Mouse (Mus musculus): ENCODE measurements at regions not wholly inside any gene's neighbourhood (a gene's known extent, or its start where the extent isn't known, plus 50 kb on each side); places are given as distances from the start of the nearest gene placed in this dataset.

DNA sequence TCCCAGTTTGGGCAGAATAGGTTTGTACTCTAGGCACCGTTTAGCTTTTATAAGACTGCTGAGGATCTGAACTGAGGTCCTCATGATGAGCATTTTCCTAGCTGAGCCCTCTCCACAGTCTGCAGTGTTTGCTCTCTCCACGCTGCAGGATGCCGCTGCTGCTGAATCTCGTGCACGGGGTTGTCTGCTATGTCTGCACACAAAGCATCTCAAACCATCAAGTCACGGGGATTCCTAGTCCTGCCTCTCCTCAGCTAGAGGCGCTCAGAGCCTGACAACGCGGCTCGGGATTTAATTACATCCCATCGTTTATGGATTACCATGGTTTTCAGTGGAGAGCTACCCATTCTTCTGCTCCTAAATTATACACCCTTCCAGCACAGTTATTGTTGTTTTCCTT, 175.6 kb downstream of the Rnf144b start:
- DNase-seq: no peak

DNA sequence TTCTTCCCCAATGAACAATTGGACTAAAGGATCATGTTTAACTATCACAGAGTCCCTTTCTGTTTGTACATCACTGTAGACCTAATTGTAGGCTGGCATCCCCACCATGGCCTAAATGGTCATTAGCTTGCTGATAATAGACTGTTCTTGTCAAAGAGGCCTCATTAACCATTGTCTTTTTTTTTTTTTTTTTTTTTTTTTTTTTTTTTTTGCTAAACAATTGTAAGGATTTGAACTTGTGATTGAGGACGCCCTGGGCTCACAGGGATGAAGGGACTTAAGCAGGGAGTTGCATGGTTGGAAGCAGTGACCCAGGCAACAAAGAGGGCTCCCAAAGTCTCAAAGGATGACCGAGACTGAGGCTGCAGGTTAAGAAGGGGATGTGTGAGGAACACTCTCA, 178.0 kb downstream of the Rnf144b start:
- no peak for DNase-seq

DNA sequence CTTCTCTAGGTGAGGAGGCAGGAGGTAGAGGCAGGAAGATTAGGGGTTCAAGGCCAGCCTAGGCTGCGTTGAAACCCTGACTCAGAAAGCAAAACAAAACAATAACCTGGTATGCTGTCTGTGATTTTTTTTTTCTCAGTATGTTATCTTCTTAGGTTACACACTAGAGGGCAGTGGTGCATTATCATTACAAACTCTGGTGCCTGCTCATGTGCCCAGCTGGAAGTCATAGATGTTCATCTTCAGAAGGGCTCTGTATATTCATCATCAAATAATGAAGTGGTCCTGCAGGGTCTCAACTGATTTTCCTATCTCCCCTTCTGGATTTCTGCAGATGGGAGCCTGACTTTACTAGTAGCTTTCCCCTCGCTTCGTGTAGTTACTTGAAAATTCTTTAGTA, 178.6 kb downstream of the Rnf144b start:
- peak; percentile 2 for DNase-seq

DNA sequence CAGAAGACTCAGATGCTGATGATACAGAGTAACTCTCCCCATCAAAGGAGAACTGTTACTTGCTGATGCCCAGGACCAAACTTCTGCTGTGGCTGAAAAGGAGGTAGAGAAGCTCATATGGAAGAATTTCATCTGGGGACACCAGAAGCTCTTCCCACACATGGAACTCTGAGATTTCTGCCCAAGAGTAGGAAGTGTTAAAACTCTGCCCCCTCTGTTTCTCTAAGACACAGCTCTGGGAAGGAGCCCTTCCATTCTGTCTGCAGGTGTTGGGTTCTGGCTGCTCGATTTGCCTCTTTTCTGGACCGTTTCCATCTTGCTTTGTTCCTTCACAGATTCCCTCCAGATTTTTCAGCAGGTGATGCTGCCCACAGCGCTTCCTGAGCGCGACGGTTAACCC, 187.0 kb downstream of the Rnf144b start:
- no peak for DNase-seq

DNA sequence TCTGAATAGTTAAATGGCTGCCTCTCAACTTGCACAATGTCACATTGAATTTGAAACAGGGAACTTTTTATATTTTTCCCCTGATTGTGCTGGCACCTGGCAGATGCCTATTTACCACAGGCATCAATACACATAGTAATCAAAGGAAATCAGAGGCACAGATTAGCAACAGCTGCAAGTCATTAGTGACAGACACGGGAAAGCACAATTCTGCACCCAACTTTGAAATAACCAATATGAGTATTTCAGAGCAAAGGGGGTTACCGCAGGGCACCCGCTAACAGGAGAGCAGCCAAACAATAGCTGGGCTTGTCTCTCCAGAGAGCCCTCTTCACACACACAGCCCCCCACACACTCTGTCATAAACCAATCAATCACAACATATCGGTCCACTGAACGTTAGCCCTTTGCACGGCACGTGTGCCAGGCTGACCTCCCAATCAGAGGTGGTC, 188.3 kb downstream of the Rnf144b start:
- DNase-seq: no peak

DNA sequence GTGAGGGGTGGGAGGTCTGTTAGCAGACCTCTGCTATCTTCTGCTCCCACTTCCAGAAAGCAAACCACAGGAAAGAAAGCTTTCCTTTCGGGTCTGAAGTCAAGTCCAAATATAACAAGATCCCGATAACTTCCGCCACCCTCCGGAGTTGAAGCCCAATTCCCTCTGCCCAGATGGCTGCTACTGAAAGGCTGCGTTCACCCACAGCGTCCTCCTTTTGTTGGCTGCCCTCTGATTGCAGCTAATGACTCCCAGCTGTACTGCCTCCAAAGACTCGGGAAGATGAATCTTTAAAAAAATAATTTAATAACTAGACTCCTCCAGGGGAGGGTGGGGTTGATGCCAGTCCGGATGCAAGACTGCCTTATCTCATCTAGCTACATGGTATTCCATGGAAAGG, 197.1 kb downstream of the Rnf144b start:
- DNase-seq: no peak

DNA sequence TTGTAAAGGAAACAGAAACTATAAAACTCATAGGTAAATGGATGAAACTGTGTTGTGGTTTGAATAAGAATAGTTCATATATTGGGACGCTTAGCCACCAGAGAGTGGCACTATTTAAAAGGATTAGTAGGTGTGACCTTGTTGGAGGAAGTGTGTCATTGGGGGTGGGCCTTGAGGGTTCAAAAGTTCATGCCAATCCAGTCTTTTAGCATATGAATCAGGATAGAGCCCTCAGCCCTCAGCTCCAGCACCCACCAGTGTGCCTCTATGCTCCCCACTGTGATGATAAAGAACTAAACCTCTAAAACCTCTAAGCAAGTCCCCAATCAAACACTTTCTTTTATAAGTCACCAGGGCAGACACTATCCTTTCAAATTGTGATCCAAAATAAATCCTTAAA, 199.4 kb downstream of the Rnf144b start:
- DNase-seq: no peak

DNA sequence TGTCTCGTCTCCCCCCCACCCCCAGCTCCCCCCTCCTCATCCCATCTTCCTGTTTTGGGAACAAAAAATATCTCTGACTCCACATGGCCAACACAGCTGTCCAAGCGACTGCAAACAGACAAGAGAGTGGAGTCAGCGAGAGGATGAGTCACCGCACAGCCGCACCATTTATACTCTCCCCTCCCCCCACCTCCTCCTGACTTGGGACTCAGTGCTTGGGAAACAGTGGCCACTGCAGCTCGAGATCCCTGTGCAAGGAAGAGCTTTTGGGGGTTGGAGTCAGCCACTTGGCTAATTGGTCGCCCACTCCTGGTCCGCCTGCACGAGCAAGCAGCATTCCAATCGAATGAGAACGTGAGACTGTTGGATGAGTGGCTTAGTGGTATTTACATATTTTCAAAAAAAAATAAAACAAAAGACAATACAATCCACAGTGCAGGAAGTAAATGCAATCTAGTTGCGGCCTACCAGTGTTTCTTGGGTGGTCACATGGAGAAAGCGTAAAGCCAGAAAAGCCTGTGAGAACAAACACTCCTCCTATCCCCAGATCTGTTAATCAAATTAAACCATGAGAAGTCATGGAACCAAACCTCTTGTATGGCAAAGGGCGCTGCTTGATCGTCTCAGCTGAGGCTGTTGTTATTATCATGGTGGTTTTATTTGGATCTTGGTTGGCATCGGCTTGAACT, 213.7 kb downstream of the Rnf144b start:
- DNase-seq: peak; percentile 20

DNA sequence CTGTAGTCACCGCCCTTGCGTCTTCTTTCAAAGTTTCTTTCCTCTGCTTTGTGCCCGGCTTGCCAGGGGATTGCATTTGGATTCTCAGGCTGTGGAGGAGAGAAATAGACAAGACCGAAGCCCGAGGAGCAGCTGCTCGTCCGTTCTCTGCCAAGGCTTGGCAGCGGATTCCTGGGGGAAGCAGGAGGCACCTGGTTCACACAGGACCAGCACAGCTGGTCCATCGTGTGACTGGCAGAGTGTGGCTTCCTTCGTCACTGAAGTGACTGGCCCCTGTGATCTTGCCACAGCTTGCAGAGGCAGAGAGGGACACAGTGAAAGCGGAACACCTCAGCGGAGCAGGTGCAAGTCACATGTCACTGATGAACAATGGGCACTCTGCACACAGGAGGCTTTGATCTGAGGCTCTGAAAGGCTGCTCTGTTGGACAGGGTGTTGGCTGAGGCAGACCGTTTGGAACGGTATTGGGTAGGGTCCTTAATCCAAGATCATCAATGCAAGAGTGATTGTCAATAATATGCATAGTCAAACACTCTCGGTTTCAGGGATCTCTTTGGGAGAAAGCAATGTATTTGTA, 214.5 kb downstream of the Rnf144b start:
- no peak for DNase-seq

DNA sequence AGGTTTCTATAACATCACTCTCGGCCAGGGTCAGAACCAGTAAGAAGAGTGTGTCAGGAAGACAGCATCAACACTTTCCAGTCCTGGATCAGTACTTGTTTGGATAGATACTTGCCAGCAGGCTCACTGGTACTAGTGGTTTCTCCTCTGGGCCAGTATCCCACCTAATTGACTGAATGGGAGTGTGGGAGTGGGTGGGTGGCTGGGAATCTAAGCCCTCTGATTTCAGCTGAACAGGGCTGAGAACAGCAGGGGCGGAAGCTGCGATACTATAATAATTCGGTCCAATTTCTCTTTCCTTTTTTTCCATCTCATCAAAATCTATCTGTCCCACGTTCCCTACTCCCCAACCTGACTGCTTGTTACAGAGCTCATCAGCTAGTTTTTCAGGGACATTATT, 217.0 kb downstream of the Rnf144b start:
- no peak for DNase-seq

DNA sequence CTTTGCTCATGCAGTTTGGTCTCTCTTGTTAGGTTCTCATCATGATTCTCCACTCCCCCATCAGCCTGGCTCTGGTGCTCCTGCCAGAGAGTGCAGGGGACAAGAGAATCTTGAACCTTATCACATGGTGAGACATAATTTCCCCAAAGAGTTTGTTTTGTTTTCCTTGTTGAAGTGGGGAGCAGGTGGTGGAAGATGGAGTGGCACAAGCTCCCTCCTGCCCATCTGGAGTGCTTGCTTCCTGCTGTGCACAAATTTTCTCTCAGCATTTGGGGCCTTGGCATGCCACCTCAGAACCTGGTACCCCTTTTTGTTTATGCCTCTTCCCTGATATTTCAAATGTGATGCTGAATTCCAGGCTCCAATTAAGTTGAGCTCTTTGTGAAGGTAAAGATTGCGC, 219.9 kb downstream of the Rnf144b start:
- no peak for DNase-seq

DNA sequence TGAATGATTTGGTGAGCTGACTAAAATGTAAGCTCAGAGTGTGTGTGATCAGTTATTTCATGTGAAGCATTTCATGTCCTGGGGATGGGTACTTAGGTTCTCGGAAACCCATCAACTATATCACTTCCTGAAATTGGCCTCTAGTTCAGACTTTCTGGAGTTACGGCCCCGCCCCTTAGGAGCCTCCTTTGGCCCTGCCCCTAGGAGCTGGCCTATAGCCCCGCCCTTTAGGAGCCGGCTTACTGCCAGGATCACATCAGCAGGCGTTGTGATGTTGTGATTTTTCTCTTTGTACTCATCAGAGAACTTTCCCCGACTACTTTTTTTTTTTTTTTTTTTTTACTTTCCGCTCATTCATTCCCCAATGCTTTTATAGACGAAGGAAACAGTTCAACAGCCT, 223.1 kb downstream of the Rnf144b start:
- DNase-seq: peak; percentile 51

DNA sequence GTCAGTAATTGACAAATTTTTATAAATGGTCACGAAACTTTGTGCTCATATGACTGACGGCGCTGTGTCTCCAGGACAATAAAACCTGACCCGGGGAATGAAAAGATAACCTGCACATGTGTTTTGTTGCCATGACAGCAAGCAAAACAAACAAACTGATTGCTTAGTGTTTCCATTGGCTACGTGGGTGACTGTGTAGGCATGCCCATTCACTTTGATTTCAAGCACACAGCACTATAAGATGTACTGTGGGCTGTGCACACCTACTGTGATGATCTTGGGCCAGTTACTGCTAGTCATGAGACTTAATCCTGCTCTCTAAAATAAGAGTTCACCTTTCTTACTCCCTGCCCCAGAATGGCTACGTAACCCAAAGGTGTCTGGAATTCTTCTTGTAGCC, 225.4 kb downstream of the Rnf144b start:
- DNase-seq: no peak

DNA sequence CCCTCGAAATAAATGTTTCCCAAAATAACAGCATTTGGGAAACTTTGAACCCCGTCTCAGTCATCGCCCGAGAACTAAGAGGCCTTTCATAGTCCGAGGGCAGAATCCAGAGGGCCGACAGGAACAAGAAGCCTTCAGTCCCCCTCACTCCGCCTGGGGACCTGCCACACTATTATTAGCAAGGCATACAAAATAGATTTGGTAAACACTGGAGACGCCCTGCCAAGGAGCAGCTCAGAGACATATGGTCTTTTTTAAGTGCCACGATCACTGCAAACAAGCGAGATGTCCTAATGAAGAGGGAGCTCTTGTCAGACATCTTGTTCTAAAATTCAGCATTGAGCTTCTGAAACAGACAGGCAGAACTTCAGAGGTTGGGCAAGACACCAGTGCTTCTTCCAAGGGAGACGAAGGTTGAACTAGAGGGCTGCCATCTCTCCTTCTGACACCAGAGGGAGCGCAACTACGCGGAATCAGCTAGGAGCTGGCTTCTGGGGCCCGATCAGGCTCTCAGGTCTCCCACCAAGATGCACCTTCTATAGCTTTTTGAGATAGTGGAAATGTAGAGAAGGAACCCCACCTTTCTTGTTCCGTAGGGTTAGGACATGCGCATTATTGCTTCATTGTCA, 226.2 kb downstream of the Rnf144b start:
- peak; percentile 78 for DNase-seq

DNA sequence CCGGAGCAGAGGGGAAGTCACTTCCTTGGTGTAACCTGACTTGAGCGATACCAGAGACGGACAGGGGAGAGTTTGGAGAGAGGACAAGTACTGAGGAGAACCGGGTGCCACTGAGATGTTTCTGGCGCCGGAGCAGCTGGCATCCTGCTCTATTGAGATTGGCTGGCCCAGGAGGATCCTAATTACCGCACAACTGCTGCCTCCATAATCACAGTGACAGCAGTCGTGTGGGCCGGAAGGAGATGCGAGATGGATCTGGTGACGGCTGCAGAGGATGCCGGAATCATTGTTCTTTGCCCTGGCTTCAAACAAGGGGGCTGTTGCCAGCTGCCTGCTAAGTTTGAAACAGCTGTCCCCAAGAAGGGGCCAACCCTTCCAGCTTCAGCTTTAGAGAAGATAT, 232.0 kb downstream of the Rnf144b start:
- DNase-seq: no peak

DNA sequence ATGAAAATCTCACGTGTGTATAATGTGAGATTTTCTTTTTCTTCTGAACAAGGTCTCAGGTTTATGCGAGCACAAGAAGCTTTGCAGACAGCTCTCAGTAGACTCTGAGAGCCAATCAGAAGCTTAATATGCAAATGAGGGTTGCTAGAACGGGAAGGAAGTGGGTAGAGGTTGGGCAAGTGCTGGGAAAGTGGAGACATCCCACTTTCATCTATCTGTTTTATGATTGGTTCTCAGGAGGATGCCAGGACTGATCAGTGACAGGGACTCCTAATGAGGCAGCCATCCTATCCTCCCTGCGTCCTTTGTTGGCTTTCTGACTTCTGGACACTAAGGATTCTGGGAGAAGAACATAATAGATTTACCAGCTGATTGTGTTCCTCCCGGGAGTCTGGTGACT, 232.7 kb downstream of the Rnf144b start:
- DNase-seq: no peak

DNA sequence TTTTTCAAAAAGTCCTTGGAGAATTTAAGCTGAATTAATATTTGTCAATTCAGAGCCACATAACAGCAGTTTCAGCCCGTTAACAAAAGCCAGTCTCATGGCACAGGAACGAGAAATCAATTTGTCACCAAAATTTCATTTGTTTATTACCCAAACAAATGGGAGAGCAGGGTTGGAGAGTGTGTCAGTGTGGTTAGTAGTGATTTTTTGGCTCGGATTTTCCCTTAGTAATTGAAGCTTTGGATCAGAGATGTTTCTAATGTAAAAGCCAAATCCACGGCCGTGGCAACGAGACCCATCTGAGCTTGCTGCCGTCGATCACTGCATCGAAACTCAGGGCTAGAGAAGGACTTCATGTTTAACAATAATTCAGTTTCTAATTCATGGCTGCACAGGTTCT, 236.5 kb downstream of the Rnf144b start:
- DNase-seq: no peak

DNA sequence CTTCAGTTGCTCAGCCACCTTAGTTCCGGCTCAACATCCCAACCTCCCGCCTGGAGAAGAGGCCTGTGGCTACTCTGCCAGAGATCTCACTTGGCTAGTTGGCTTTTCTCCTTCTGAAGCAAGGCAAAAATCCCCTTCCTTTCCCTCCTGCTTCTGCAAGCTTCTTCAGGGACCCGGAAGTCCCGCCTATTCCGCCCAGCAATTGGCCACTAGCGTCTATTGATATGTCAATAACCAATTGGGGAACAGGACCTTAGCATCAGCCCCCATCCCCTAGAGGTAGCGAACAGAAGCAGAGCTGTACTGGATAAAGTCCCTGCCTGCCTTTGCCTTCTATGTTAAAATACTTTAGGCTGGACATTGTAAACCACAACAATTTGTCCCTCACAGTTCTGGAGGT, 243.3 kb downstream of the Rnf144b start:
- no peak for DNase-seq

DNA sequence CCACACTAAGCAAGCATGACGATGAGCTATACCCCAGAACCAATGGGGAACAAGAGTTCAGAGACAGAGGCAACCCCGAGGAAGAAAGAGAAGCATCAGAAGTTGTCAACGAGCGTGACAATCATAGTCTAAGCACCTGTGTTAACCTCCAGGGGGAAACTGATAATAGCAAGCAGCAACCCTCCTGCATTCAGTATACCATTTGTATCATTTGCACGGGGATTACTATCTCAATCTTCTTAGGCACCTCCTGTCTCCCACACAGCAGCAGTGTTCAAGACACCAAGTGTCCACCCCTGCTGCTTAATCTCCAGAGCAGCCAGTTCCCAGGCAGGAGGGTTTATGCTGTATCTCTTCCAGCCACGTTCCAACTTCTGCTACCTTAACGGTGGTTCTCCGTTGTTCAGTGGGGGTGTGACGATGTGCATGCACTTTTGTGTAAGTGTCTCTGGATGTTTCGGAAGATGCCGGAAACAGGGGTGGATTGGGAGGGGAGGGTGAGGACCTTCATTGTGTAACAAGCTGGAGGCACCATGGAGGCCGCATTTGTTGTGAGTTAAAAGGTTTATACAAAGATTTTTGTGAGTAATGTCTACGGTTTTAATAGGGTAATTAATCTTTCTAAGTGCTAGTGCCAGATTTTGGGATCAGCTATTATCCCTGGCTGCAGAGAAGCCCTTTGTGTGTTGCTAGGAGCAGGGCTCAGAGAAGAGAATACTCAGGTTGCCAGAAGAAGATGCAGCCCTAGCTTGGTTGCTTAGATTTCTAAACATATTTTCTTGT, 245.8 kb downstream of the Rnf144b start:
- DNase-seq: no peak

DNA sequence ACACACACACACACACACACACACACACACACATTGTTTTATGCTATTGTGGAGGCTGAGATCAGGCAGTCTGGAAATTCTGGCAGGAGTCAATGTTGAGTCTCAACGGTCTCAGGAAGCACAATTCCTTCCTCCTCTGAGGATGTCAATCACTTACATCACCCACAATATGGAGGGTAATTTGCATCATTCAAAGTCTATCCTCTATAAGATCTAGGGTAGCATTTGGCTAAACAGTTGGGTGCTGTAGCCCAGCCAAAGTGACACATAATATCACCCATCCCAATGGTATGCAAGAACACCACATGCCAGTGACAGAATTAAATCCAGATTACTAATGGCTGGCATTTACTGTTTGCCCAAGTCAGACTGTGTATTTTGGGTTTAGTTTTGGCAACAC, 252.1 kb downstream of the Rnf144b start:
- DNase-seq: no peak

DNA sequence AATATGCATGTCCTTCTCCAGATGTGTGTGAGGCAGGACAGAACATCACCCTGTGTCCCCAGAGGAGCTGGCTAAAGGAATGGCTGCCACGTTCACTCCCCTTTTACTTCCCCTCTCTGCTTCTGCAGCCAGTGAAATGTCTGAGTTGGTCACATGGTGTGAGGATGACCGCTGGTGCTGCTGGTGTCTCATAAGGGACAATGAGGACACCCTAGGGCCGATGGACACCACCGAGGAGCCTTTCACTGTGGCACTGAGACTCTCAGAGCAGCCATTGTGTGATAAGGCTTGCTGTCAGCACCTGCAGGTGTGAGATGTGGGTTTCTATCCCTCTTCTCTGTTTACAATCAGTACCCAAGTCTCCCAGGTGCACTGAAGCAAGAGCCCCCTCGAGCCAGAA, 268.6 kb downstream of the Rnf144b start:
- DNase-seq: no peak

DNA sequence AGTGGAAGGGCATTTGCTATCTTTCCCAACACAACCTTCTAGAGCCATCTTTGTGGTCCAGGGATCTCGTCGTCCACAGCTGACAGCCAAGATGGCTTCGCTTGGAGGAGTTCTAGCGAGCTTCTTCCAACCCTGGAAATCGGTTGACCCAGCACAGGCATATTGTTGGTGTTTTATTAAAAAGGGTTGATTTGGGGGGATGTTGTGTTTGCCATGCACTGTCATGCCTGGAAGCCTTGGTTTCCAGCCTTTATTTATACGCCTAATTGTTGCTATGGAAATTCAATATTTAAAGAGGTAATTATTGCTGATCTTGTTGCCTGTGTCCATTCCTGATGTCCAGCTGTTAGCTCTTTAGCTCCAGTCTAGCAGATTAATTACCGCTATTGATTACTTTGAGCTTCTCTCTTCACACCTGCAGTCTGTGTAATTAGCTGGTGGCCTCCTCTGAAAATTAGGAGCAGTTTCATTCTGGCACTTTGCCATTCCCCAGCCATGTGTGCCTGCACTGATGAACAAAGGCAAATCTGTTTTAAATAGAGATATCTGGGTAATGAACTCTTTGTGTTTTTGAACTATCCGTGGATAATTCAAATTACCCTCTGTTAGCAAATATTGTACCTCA, 275.4 kb downstream of the Rnf144b start:
- DNase-seq: no peak

DNA sequence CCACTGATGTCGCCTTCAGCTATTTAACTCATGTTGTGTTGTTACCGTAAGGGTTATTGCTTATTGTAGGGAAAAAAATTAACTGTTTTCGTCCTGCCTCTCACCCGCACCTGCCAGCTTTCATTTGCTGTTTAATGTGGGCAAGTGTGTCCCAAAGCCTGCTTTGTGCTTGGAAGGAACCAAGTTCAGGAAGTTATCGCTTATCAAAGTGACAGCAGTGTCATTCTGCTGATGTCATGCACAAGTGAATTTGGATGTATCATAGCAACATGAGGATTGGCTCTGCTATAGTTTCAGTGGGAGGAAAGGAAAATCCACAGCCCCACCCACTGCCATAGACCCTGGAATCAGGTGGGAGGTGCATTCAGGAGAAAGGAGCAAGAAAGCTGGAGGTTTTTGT, 276.5 kb downstream of the Rnf144b start:
- DNase-seq: no peak

Data from lung, postnatal 36 days (tissue).